19 mouse cellular contexts compared by ENCODE assay signal in genomic region chr1:89090676-89091075, GRCm38 (mm10). TPM values are rescaled to one million over a fixed set of nuclear protein-coding genes. Genes with fewer than 3 reads are reported as not detected.
DNase-seq lines count a peak whose midpoint lies in the region; ATAC-seq and TF ChIP-seq lines count a peak whose summit lies in the region.
"Had no signal": no experiment of that assay in that cellular context is flagged by ENCODE, and none has a peak within 500 bp of the region (broad histone marks: within the 10 kb centered on the region; RNA-seq: fewer than 3 reads in every experiment).

No protein-coding gene starts in this region.

- H3K4me3 ChIP-seq in heart, embryonic 16.5 days (ENCODE audit: low read length): no peak overlapping the region
- no peak overlapping the region for H3K4me3 ChIP-seq in heart, adult 2 months
- H3K4me3 ChIP-seq in midbrain, embryonic 10.5 days: no peak overlapping the region
- no peak overlapping the region for H3K4me3 ChIP-seq in midbrain, embryonic 13.5 days (replicated peaks)
- no peak overlapping the region for H3K4me3 ChIP-seq in intestine, embryonic 15.5 days (replicated peaks)
- H3K4me3 ChIP-seq: forebrain, embryonic 13.5 days; liver, embryonic 12.5 days; neural tube, embryonic 13.5 days had no signal

- peak; percentile 1 for DNase-seq in adrenal gland, adult 2 months
- DNase-seq in adrenal gland, adult 8-10 months: no peak
- DNase-seq in heart, adult 2 months: no peak
- no peak for DNase-seq in midbrain, embryonic 10.5 days (ENCODE audit: low spot score)
- no peak for DNase-seq in cerebellum, adult 8-10 months
- DNase-seq: cerebellum, postnatal 10 days; embryo, embryonic 11 days; kidney, adult 11 months; kidney, postnatal 10 days; left cerebral cortex, postnatal 4 days had no signal

- peak overlapping the region; percentile 69 for H3K27ac ChIP-seq in heart, embryonic 16.5 days (ENCODE audit: low read length)
- H3K27ac ChIP-seq in heart, adult 2 months: no peak overlapping the region; the same call in 1 of the 2 replicates
- 0 out of 2 replicates have a peak overlapping the region, but pooled peaks have one; percentile 4 for H3K27ac ChIP-seq in midbrain, embryonic 10.5 days (replicated peaks)
- H3K27ac ChIP-seq in midbrain, embryonic 13.5 days: no peak overlapping the region
- H3K27ac ChIP-seq in intestine, embryonic 15.5 days: peak overlapping the region; percentile 18; the same call in 1 of the 2 replicates
- H3K27ac ChIP-seq: forebrain, embryonic 13.5 days; hindbrain, embryonic 14.5 days; liver, embryonic 12.5 days; neural tube, embryonic 13.5 days had no signal

- TF ChIP-seq CTCF in heart, adult 2 months (IDR thresholded peaks at IDR 0.05): no peak

- no peak for TF ChIP-seq POLR2A in heart, adult 2 months (IDR thresholded peaks at IDR 0.05; ENCODE audit: insufficient read depth, low read depth, low read length)

- no peaks in the 10 kb centered on the region for H3K9me3 ChIP-seq in heart, embryonic 16.5 days (replicated peaks; ENCODE audit: control insufficient read depth, low read length)
- H3K9me3 ChIP-seq in midbrain, embryonic 10.5 days (replicated peaks): no peaks in the 10 kb centered on the region
- no peaks in the 10 kb centered on the region for H3K9me3 ChIP-seq in midbrain, embryonic 13.5 days
- H3K9me3 ChIP-seq in intestine, embryonic 15.5 days: no peaks in the 10 kb centered on the region
- H3K9me3 ChIP-seq: forebrain, embryonic 13.5 days; liver, embryonic 12.5 days; neural tube, embryonic 13.5 days had no signal

- no peak for ATAC-seq in heart, embryonic 16.5 days (replicated peaks; ENCODE audit: extremely low read depth, insufficient read depth, low FRiP score)
- no peak for ATAC-seq in midbrain, embryonic 13.5 days
- 0 out of 2 replicates have a peak, but pooled peaks have one; percentile 18 for ATAC-seq in intestine, embryonic 15.5 days
- ATAC-seq: CD4-positive, CD25-positive, alpha-beta regulatory T cell, adult 4 months; forebrain, embryonic 13.5 days; liver, embryonic 12.5 days had no signal

- TF ChIP-seq EP300 in heart, adult 2 months (IDR thresholded peaks at IDR 0.05; ENCODE audit: insufficient read depth, low read depth, low read length): no peak

- no peaks in the 10 kb centered on the region for H3K27me3 ChIP-seq in heart, embryonic 16.5 days (ENCODE audit: control insufficient read depth, insufficient read depth, low read length)
- H3K27me3 ChIP-seq in heart, adult 2 months (ENCODE audit: control insufficient read depth, insufficient read depth, low read length): no peaks in the 10 kb centered on the region
- H3K27me3 ChIP-seq in midbrain, embryonic 10.5 days (ENCODE audit: low read depth, poor library complexity, severe bottlenecking): 0 out of 2 replicates have a peak, but pooled peaks cover under 1% of the 10 kb centered on the region
- H3K27me3 ChIP-seq in midbrain, embryonic 13.5 days: peaks cover 4% of the 10 kb centered on the region; the same call in 1 of the 2 replicates
- H3K27me3 ChIP-seq in intestine, embryonic 15.5 days (replicated peaks): no peaks in the 10 kb centered on the region
- H3K27me3 ChIP-seq: forebrain, embryonic 13.5 days; neural tube, embryonic 13.5 days had no signal

- no peak overlapping the region for H3K4me2 ChIP-seq in heart, embryonic 16.5 days (ENCODE audit: low read depth, low read length)
- H3K4me2 ChIP-seq in midbrain, embryonic 13.5 days (replicated peaks): no peak overlapping the region
- H3K4me2 ChIP-seq in intestine, embryonic 15.5 days (replicated peaks): no peak overlapping the region
- H3K4me2 ChIP-seq: forebrain, embryonic 13.5 days; hindbrain, embryonic 14.5 days; liver, embryonic 12.5 days; neural tube, embryonic 13.5 days had no signal

- intact Hi-C loops in heart, adult 2 months (cut with DNase I): no loop called here

- 67% methylated on average over 8 of the region's 8 CpGs for WGBS in heart, embryonic 16.5 days
- 74% methylated on average over 8 of the region's 8 CpGs for WGBS in heart, adult 2 months
- 81% methylated on average over 8 of the region's 8 CpGs for WGBS in midbrain, embryonic 10.5 days
- WGBS in midbrain, embryonic 13.5 days: 84% methylated on average over 8 of the region's 8 CpGs
- 43% methylated on average over 8 of the region's 8 CpGs for WGBS in intestine, embryonic 15.5 days

- no peaks in the 10 kb centered on the region for H3K36me3 ChIP-seq in heart, embryonic 16.5 days (ENCODE audit: control insufficient read depth, insufficient read depth)
- H3K36me3 ChIP-seq in heart, adult 2 months (ENCODE audit: control insufficient read depth, insufficient read depth, low read length): peaks cover 10% of the 10 kb centered on the region
- H3K36me3 ChIP-seq in midbrain, embryonic 10.5 days: no peaks in the 10 kb centered on the region
- no peaks in the 10 kb centered on the region for H3K36me3 ChIP-seq in midbrain, embryonic 13.5 days
- H3K36me3 ChIP-seq in intestine, embryonic 15.5 days: no peaks in the 10 kb centered on the region
- H3K36me3 ChIP-seq: liver, embryonic 12.5 days; neural tube, embryonic 13.5 days had no signal

- H3K9ac ChIP-seq in heart, embryonic 16.5 days (ENCODE audit: low read length): no peak overlapping the region
- no peak overlapping the region for H3K9ac ChIP-seq in heart, adult 2 months (ENCODE audit: low read depth, low read length)
- H3K9ac ChIP-seq in midbrain, embryonic 13.5 days (replicated peaks): no peak overlapping the region
- H3K9ac ChIP-seq in intestine, embryonic 15.5 days: no peak overlapping the region
- H3K9ac ChIP-seq: forebrain, embryonic 13.5 days; hindbrain, embryonic 14.5 days; liver, embryonic 12.5 days; neural tube, embryonic 13.5 days had no signal

- H3K4me1 ChIP-seq in heart, embryonic 16.5 days (ENCODE audit: control insufficient read depth, insufficient read depth, low read length): peaks cover 84% of the 10 kb centered on the region
- H3K4me1 ChIP-seq in heart, adult 2 months (ENCODE audit: control insufficient read depth, insufficient read depth, low read length): peaks cover 58% of the 10 kb centered on the region
- peaks cover 95% of the 10 kb centered on the region for H3K4me1 ChIP-seq in midbrain, embryonic 10.5 days
- peaks cover 61% of the 10 kb centered on the region for H3K4me1 ChIP-seq in midbrain, embryonic 13.5 days (replicated peaks)
- peaks cover 68% of the 10 kb centered on the region for H3K4me1 ChIP-seq in intestine, embryonic 15.5 days (replicated peaks)

- H3K79me2 ChIP-seq in heart, adult 2 months (replicated peaks; ENCODE audit: control insufficient read depth, insufficient read depth, low read length): peaks cover 3% of the 10 kb centered on the region

RNA-seq across cellular contexts. Expression of gene Sh3bp4, which starts 20.5 kb away (rescaled TPM):
- 10 to 100 TPM; 16.4 to 21.3 TPM for total RNA-seq in adrenal gland, adult 2 months (2021)
- polyA plus RNA-seq in adrenal gland, adult 2 months (2012; rRNA removed): 11.8 and 13.7 TPM in 2 replicates
- total RNA-seq in adrenal gland, adult 8-10 months (2022): 10 to 100 TPM; 19.5 to 29.4 (median 26.4) TPM
- polyA plus RNA-seq in heart, embryonic 16.5 days (2015; fragmentation: Nextera tagmentation; extraction: Ambion mirVana): 19.2 and 25.0 TPM in 2 replicates
- 10 to 100 TPM in 1 of 2 experiments, 1 to 10 TPM in 1; 10.0 to 11.1 TPM for total RNA-seq in heart, adult 2 months (2021)
- 8.6 and 10.2 TPM in 2 replicates for polyA plus RNA-seq in heart, adult 2 months (2012; rRNA removed)
- 23.8 and 25.1 TPM in 2 replicates for polyA plus RNA-seq in midbrain, embryonic 10.5 days (2016; fragmentation: Nextera tagmentation; extraction: Ambion mirVana)
- polyA plus RNA-seq in midbrain, embryonic 13.5 days (2015; fragmentation: Nextera tagmentation; extraction: Ambion mirVana): 12.1 and 13.2 TPM in 2 replicates
- 16.3 and 17.0 TPM in 2 replicates for polyA plus RNA-seq in intestine, embryonic 15.5 days (2015; fragmentation: Nextera tagmentation; extraction: Ambion mirVana)
- total RNA-seq: MEL had no signal

Comparison
In these comparisons a context has a peak if more than half of its experiments do, and no peak if none do; other contexts are left out.
1. H3K27ac ChIP-seq: peak in heart, embryonic 16.5 days (single experiment), midbrain, embryonic 10.5 days (single experiment) and intestine, embryonic 15.5 days (single experiment); none in heart, adult 2 months (single experiment) and midbrain, embryonic 13.5 days (single experiment).